Mouse (Mus musculus): ENCODE measurements at regions not wholly inside any gene's neighbourhood (a gene's known extent, or its start where the extent isn't known, plus 50 kb on each side); places are given as distances from the start of the nearest gene placed in this dataset.

DNA sequence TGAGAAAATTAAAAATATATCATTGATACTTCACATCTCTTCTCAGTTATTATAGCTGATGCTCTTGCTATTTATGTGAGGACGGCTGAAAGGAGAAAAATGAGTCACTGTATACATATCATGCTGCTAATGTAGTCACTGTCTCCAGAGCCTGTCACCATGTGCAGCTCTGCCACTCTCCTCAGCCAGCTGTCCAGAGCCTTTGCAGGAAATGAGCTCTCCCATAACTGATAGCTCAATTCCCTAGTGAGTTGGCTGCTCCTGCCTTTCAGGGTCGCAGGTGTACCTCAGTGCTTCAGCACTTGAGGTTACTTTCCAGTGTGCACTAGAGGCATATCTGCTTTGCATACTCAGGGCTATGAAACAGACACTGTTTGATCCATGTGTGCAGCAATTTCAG lies 819.0 kb upstream of the Prmt6 start:
- TF ChIP-seq ZMIZ1 (IDR thresholded peaks at IDR 0.05; ENCODE audit: low read depth, low read length) = no peak
- TF ChIP-seq USF1 (IDR thresholded peaks at IDR 0.05; ENCODE audit: low read depth, low read length) = no peak
- TF ChIP-seq MYC (IDR thresholded peaks at IDR 0.05; ENCODE audit: low read depth, low read length) = no peak
- Histone ChIP-seq H3K36me3 (ENCODE audit: control insufficient read depth in 1 of 2, insufficient read depth in 2 of 2, low read length in 2 of 2) (no peaks in the 10 kb centered on the region), H3K27me3 (ENCODE audit: control insufficient read depth in 1 of 2, insufficient read depth in 2 of 2, low read length in 2 of 2) (no peaks in the 10 kb centered on the region), H3K27ac (ENCODE audit: control insufficient read depth, low read depth, low read length) (no peak overlapping the region), H3K9ac (ENCODE audit: control insufficient read depth, low read depth, low read length, poor library complexity, severe bottlenecking) (no peak overlapping the region), H3K9me3 (replicated peaks; ENCODE audit: insufficient read depth, low read length) (no peaks in the 10 kb centered on the region), H3K79me2 (ENCODE audit: control insufficient read depth, insufficient read depth, low read length, poor library complexity) (no peaks in the 10 kb centered on the region), H3K4me1 (ENCODE audit: control insufficient read depth in 1 of 2, insufficient read depth in 2 of 2, low read length in 2 of 2) (no peaks in the 10 kb centered on the region), H3K4me3 (ENCODE audit: control insufficient read depth in 1 of 2, insufficient read depth in 1 of 2, low read depth in 2 of 2, low read length in 2 of 2) (no peak overlapping the region)
- DNase-seq (ENCODE audit: low read depth, low spot score) = no peak

DNA sequence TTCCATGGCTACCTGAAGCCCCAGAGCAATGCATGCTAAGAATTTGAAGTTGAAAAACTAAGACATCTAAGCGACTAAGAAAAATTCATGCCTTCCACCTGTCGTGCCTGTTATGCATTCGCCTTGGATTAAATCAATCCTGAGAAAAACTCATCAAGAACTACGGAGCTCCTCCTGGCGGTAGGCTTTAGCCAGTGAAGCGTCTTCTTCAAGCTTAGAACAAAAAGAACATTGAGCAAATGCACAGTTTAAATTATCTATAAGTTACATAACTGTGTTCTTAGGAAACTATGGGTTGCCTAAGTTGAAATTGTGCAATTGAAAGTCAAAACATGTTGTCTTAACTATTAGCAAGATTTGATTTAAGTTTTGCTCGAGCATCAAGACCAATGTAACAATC lies 818.4 kb upstream of the Prmt6 start:
- H3K4me1 ChIP-seq (ENCODE audit: control insufficient read depth in 1 of 2, insufficient read depth in 2 of 2, low read length in 2 of 2) = no peaks in the 10 kb centered on the region
- H3K27me3 ChIP-seq (ENCODE audit: control insufficient read depth in 1 of 2, insufficient read depth in 2 of 2, low read length in 2 of 2) = no peaks in the 10 kb centered on the region
- TF ChIP-seq SMC3 (IDR thresholded peaks at IDR 0.05; ENCODE audit: low read depth, low read length) (peak; percentile 25; the same call in 1 of the 2 replicates), ELF1 (IDR thresholded peaks at IDR 0.05; ENCODE audit: low read depth, low read length) (no peak), RAD21 (IDR thresholded peaks at IDR 0.05; ENCODE audit: low read depth, low read length) (peak; percentile 5; the same call in 1 of the 2 replicates)
- H3K9me3 ChIP-seq (replicated peaks; ENCODE audit: insufficient read depth, low read length) = no peaks in the 10 kb centered on the region
- no peaks in the 10 kb centered on the region for H3K36me3 ChIP-seq (ENCODE audit: control insufficient read depth in 1 of 2, insufficient read depth in 2 of 2, low read length in 2 of 2)
- no peaks in the 10 kb centered on the region for H3K79me2 ChIP-seq (ENCODE audit: control insufficient read depth, insufficient read depth, low read length, poor library complexity)
- peak; percentile 3 for DNase-seq (ENCODE audit: low read depth, low spot score)
- no peak overlapping the region for H3K4me3 ChIP-seq (ENCODE audit: control insufficient read depth in 1 of 2, insufficient read depth in 1 of 2, low read depth in 2 of 2, low read length in 2 of 2)
- no peak overlapping the region for H3K9ac ChIP-seq (ENCODE audit: control insufficient read depth, low read depth, low read length, poor library complexity, severe bottlenecking)
- H3K27ac ChIP-seq (ENCODE audit: control insufficient read depth, low read depth, low read length) = no peak overlapping the region

DNA sequence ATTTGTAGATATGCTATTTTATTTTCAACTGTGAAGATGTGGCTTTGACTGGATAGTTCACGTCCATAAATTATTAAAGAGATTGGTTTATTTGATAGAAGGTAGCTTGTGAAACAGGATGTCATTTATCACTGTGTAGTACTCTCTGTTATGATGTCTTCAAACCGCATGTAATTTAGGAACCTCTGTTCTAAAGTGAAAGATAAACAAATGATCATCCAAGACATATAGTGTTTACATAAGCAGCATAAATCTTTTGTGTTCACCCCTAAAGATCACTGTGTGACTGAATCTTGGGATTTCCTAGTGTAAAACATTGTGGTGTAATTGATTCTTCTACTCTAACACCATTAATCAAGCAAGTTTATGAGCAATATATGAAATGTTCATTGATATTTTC lies 798.8 kb upstream of the Prmt6 start:
- H3K9me3 ChIP-seq (replicated peaks; ENCODE audit: insufficient read depth, low read length) = no peaks in the 10 kb centered on the region
- H3K4me1 ChIP-seq (ENCODE audit: control insufficient read depth in 1 of 2, insufficient read depth in 2 of 2, low read length in 2 of 2) = no peaks in the 10 kb centered on the region
- no peaks in the 10 kb centered on the region for H3K79me2 ChIP-seq (ENCODE audit: control insufficient read depth, insufficient read depth, low read length, poor library complexity)
- H3K9ac ChIP-seq (ENCODE audit: control insufficient read depth, low read depth, low read length, poor library complexity, severe bottlenecking) = no peak overlapping the region
- no peak for DNase-seq (ENCODE audit: low read depth, low spot score)
- no peak for TF ChIP-seq NELFE (IDR thresholded peaks at IDR 0.05; ENCODE audit: low read depth, low read length)
- no peak for TF ChIP-seq MAZ (IDR thresholded peaks at IDR 0.05; ENCODE audit: low read depth, low read length)
- no peak for TF ChIP-seq CTCF (IDR thresholded peaks at IDR 0.05 in 2 of 3, conservative IDR thresholded peaks at IDR 0.05 in 1 of 3; ENCODE audit: control insufficient read depth in 1 of 3, insufficient read depth in 1 of 3, low read depth in 2 of 3, low read length in 3 of 3, poor library complexity in 1 of 3, severe bottlenecking in 1 of 3)
- TF ChIP-seq HCFC1 (IDR thresholded peaks at IDR 0.05; ENCODE audit: low read depth, low read length) = no peak
- TF ChIP-seq JUND (IDR thresholded peaks at IDR 0.05; ENCODE audit: low read depth, low read length) = no peak
- TF ChIP-seq E2F4 (IDR thresholded peaks at IDR 0.05; ENCODE audit: borderline replicate concordance, low read depth, low read length) = no peak
- TF ChIP-seq USF2 (IDR thresholded peaks at IDR 0.05; ENCODE audit: borderline replicate concordance in 1 of 2, insufficient read depth in 1 of 2, low read depth in 1 of 2, low read length in 2 of 2) = no peak
- no peak for TF ChIP-seq GATA1 (IDR thresholded peaks at IDR 0.05; ENCODE audit: low read depth, low read length)
- TF ChIP-seq TBP (IDR thresholded peaks at IDR 0.05; ENCODE audit: low read depth, low read length) = no peak
- TF ChIP-seq POLR2AphosphoS2 (IDR thresholded peaks at IDR 0.05; ENCODE audit: low read length) = no peak
- no peak for TF ChIP-seq UBTF (IDR thresholded peaks at IDR 0.05; ENCODE audit: borderline replicate concordance, insufficient read depth, low read depth, low read length)
- no peak for TF ChIP-seq MYC (IDR thresholded peaks at IDR 0.05; ENCODE audit: low read depth, low read length)
- TF ChIP-seq CHD1 (IDR thresholded peaks at IDR 0.05; ENCODE audit: low read depth, low read length) = no peak
- TF ChIP-seq USF1 (IDR thresholded peaks at IDR 0.05; ENCODE audit: low read depth, low read length) = no peak
- no peak for TF ChIP-seq ZMIZ1 (IDR thresholded peaks at IDR 0.05; ENCODE audit: low read depth, low read length)
- no peak overlapping the region for H3K4me3 ChIP-seq (ENCODE audit: control insufficient read depth in 1 of 2, insufficient read depth in 1 of 2, low read depth in 2 of 2, low read length in 2 of 2)
- no peak overlapping the region for H3K27ac ChIP-seq (ENCODE audit: control insufficient read depth, low read depth, low read length)
- H3K36me3 ChIP-seq (ENCODE audit: control insufficient read depth in 1 of 2, insufficient read depth in 2 of 2, low read length in 2 of 2) = no peaks in the 10 kb centered on the region
- H3K27me3 ChIP-seq (ENCODE audit: control insufficient read depth in 1 of 2, insufficient read depth in 2 of 2, low read length in 2 of 2) = no peaks in the 10 kb centered on the region
